Mouse (Mus musculus) olfactory bulb, adult 2 months (tissue): Measurements from ENCODE around the gene Gab2. TPM values are rescaled to one million over a fixed set of nuclear protein-coding genes. Genes with fewer than 3 reads are reported as not detected.

Experiments
- H3K27ac ChIP-seq: fragments of 200-500 bp; 2 replicates; pipeline ENCODE4 v1.5.1; 2012; ENCODE audit warnings: low read depth, low read length; ENCODE audit not compliant: insufficient read depth
- H3K4me1 ChIP-seq: fragments of 200-500 bp; 2 replicates; pipeline ENCODE4 v1.6.1; 2012; ENCODE audit warnings: low read length; ENCODE audit not compliant: control insufficient read depth, insufficient read depth
- H3K4me3 ChIP-seq: fragments of 200-500 bp; 2 replicates; pipeline ENCODE4 v1.5.1; 2012; ENCODE audit warnings: mild to moderate bottlenecking, low read depth, low read length, moderate library complexity; ENCODE audit not compliant: insufficient read depth
- CTCF ChIP-seq: fragments of 200-500 bp; IDR thresholded peaks from 2 replicates; pipeline ENCODE4 v1.5.1; 2012; ENCODE audit warnings: low read depth, mild to moderate bottlenecking, low read length, moderate library complexity; ENCODE audit not compliant: insufficient read depth
- POLR2A ChIP-seq: fragments of 200-500 bp; IDR thresholded peaks from 2 replicates; pipeline ENCODE4 v1.6.1; 2012; ENCODE audit warnings: mild to moderate bottlenecking, low read depth, low read length, moderate library complexity; ENCODE audit not compliant: insufficient read depth
- WGBS: fragments of 180-500 bp; shearing (Covaris S2); methylation state at CpG from one replicate; pipeline ENCODE4 v1.1.7; 2018; 5-methylcytosine and 5-hydroxymethylcytosine counted together
- polyA plus RNA-seq: library from polyadenylated mRNA; stranded (reverse); fragments of >200 nt; gene quantifications from 2 replicates; pipeline ENCODE4 v1.2.4, GENCODE M21; 2012; ENCODE audit warnings: low replicate concordance; ENCODE audit not compliant: missing spikeins, insufficient read depth, insufficient read length

Gene Gab2
- polyA plus RNA-seq, 1 experiment, result not detected

- 0% methylated on average over 2 of the region's 2 CpGs for WGBS
- H3K27ac ChIP-seq, result no peak overlapping the region
- H3K4me1 ChIP-seq, result no peaks in the 10 kb centered on the region
- H3K4me3 ChIP-seq, result no peak overlapping the region
- no peak for TF ChIP-seq CTCF
- no peak for TF ChIP-seq POLR2A
Observed at GRCm38 (mm10) chr7:97297466-97297865, 216.1 kb downstream of the Gab2 start.

- 95% methylated on average over 2 of the region's 2 CpGs for WGBS
- H3K4me3 ChIP-seq, result no peak overlapping the region
- TF ChIP-seq POLR2A (no peak), CTCF (no peak)
- H3K27ac ChIP-seq, result no peak overlapping the region
- no peaks in the 10 kb centered on the region for H3K4me1 ChIP-seq
Observed at GRCm38 (mm10) chr7:97298279-97298678, 216.9 kb downstream of the Gab2 start.

- no peaks in the 10 kb centered on the region for H3K4me1 ChIP-seq
- no peak overlapping the region for H3K4me3 ChIP-seq
- 91% methylated on average over 6 of the region's 6 CpGs for WGBS
- H3K27ac ChIP-seq, result no peak overlapping the region
- TF ChIP-seq POLR2A, result no peak
- no peak for TF ChIP-seq CTCF
Observed at GRCm38 (mm10) chr7:97298943-97299342, 217.6 kb downstream of the Gab2 start.

GRCm38 (mm10) chr7:97300914-97301313, 219.5 kb downstream of the Gab2 start:
- WGBS, result 97% methylated on average over 2 of the region's 2 CpGs
- no peaks in the 10 kb centered on the region for H3K4me1 ChIP-seq
- H3K27ac ChIP-seq, result no peak overlapping the region
- TF ChIP-seq CTCF, result no peak
- no peak for TF ChIP-seq POLR2A
- no peak overlapping the region for H3K4me3 ChIP-seq

DNA sequence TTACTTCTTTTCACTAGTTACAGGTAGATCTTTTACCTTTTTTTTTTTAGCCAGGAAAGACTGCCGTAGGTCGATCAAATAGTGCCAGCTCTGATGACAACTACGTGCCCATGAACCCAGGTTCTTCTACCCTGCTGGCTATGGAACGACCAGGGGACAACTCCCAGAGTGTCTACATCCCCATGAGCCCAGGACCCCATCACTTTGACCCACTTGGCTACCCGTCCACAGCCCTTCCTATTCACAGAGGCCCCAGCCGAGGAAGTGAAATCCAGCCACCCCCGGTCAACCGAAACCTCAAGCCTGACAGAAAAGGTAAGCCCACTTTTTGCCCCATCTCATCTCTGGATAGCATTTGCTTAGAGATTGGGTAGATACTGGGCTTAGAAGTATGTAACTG, 219.9 kb downstream of the Gab2 start:
- H3K4me3 ChIP-seq, result no peak overlapping the region
- WGBS, result 83% methylated on average over 8 of the region's 8 CpGs
- H3K4me1 ChIP-seq, result no peaks in the 10 kb centered on the region
- TF ChIP-seq POLR2A (no peak), CTCF (no peak)
- H3K27ac ChIP-seq, result no peak overlapping the region

- 91% methylated on average over 4 of the region's 4 CpGs for WGBS
- TF ChIP-seq CTCF, result no peak
- no peak for TF ChIP-seq POLR2A
- H3K27ac ChIP-seq, result no peak overlapping the region
Observed at GRCm38 (mm10) chr7:97302261-97302660, 220.9 kb downstream of the Gab2 start.

DNA sequence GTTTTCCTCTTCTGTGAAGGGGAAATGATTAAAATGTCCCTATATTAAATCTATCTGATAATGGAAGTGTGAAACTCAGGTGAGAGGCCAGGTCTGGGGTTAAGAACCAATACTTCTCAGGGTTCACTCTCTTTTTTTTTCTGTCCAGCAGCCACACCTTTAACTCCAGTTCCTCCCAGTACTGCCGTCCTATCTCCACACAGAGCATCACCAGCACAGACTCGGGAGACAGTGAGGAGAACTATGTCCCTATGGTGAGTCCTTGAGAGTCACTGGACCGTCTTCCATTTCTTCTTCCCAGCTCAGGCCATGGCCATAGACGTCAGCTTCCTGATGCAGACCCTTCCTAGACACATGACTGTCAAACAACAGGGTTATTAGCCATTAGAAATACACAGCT, 221.5 kb downstream of the Gab2 start:
- H3K27ac ChIP-seq, result no peak overlapping the region
- WGBS, result 86% methylated on average over 4 of the region's 4 CpGs
- no peak overlapping the region for H3K4me3 ChIP-seq
- H3K4me1 ChIP-seq, result no peaks in the 10 kb centered on the region
- TF ChIP-seq CTCF, result no peak
- TF ChIP-seq POLR2A, result no peak

More at GRCm38 (mm10) chr7:97302261-97302660, 220.9 kb downstream of the Gab2 start:
- no peaks in the 10 kb centered on the region for H3K4me1 ChIP-seq
- no peak overlapping the region for H3K4me3 ChIP-seq

DNA sequence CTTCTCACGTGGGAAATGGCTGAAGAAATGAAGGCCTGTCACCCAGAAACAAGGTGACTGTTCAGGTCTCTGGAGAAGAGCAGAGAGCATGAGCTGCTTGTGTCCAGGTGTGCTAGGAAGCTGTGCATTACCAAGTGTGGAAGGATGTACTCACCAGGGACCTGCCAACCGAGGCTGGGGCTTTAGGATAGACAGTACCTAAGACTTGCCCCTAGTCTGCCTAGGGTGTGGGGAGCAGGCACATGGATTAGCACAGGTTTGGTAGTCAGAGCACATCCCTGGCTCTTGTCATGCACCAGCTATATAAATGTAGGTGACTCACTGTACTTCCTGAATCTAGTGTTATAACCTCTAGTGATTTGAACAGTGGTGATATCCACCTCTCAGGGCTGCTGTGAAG, 222.2 kb downstream of the Gab2 start:
- Histone ChIP-seq H3K27ac (no peak overlapping the region), H3K4me1 (no peaks in the 10 kb centered on the region), H3K4me3 (no peak overlapping the region)
- 79% methylated on average over 2 of the region's 2 CpGs for WGBS
- no peak for TF ChIP-seq POLR2A
- TF ChIP-seq CTCF, result no peak

- Histone ChIP-seq H3K4me3 (no peak overlapping the region), H3K4me1 (no peaks in the 10 kb centered on the region), H3K27ac (no peak overlapping the region)
- TF ChIP-seq POLR2A, result no peak
- TF ChIP-seq CTCF, result no peak
Observed at GRCm38 (mm10) chr7:97304471-97304870, 223.1 kb downstream of the Gab2 start.

- Histone ChIP-seq H3K4me1 (no peaks in the 10 kb centered on the region), H3K27ac (no peak overlapping the region), H3K4me3 (no peak overlapping the region)
- TF ChIP-seq CTCF (no peak), POLR2A (no peak)
- 89% methylated on average over 4 of the region's 4 CpGs for WGBS
Observed at GRCm38 (mm10) chr7:97305206-97305605, 223.8 kb downstream of the Gab2 start.
